Mouse (Mus musculus) midbrain, embryonic 15.5 days (tissue): ENCODE data around the gene Sprr1a. TPM values are rescaled to one million over a fixed set of nuclear protein-coding genes. Genes with fewer than 3 reads are reported as not detected.
"Not testable (repeated sequence)": the region's sequence is repeated elsewhere in the genome, so short reads cannot be mapped to it uniquely, and the experiment has no call there.

Experiments
- ATAC-seq: fragments of 200-750 bp; cut with Nextera tagmentation; replicated peaks from 2 replicates; pipeline ENCODE4 v1.8.0; 2017; ENCODE audit warnings: moderate TSS enrichment
- H3K27ac ChIP-seq: fragments of 300-500 bp; sonication (generic); 2 replicates; pipeline ENCODE4 v1.5.1; 2015; ENCODE audit warnings: mild to moderate bottlenecking, inconsistent platforms
- H3K27me3 ChIP-seq: fragments of 300-500 bp; sonication (generic); replicated peaks from 2 replicates; pipeline ENCODE4 v1.6.1; 2015; ENCODE audit warnings: inconsistent platforms
- H3K36me3 ChIP-seq: fragments of 300-500 bp; sonication (generic); replicated peaks from 2 replicates; pipeline ENCODE4 v1.6.1; 2015; ENCODE audit warnings: inconsistent platforms
- H3K4me1 ChIP-seq: fragments of 300-500 bp; sonication (generic); 2 replicates; pipeline ENCODE4 v1.6.1; 2015; ENCODE audit warnings: inconsistent platforms
- H3K4me2 ChIP-seq: fragments of 300-500 bp; sonication (generic); 2 replicates; pipeline ENCODE4 v1.6.1; 2015; ENCODE audit warnings: inconsistent platforms, mild to moderate bottlenecking, moderate library complexity
- H3K4me3 ChIP-seq: fragments of 300-500 bp; sonication (generic); 2 replicates; pipeline ENCODE4 v1.5.1; 2015; ENCODE audit warnings: mild to moderate bottlenecking, inconsistent platforms
- H3K9ac ChIP-seq: fragments of 300-500 bp; sonication (generic); 2 replicates; pipeline ENCODE4 v1.6.1; 2015; ENCODE audit warnings: mild to moderate bottlenecking, inconsistent platforms
- H3K9me3 ChIP-seq: fragments of 300-500 bp; sonication (generic); 2 replicates; pipeline ENCODE4 v1.6.1; 2016; ENCODE audit warnings: inconsistent platforms
- WGBS: fragments of 180-500 bp; shearing (Covaris S2); methylation state at CpG from one replicate; pipeline ENCODE4 v1.1.7; 2015; ENCODE audit warnings: mixed read lengths; 5-methylcytosine and 5-hydroxymethylcytosine counted together
- polyA plus RNA-seq: library from polyadenylated mRNA; unstranded; fragments of >200 nt; fragmentation: Nextera tagmentation; extraction: Ambion mirVana; gene quantifications from 2 replicates; pipeline ENCODE4 v1.2.1, GENCODE M21; 2015

Gene Sprr1a
- polyA plus RNA-seq, result 0.28 TPM in 1 of 2 replicates, not detected in the other

- no peak within 1 kb of the TSS for H3K4me2 ChIP-seq
- H3K27ac ChIP-seq, result no peak within 1 kb of the TSS
- no peak within 1 kb of the TSS for H3K9ac ChIP-seq
- H3K36me3 ChIP-seq, result no peaks in the 10 kb centered on the region
- ATAC-seq, result no peak
- no peaks in the 10 kb centered on the region for H3K9me3 ChIP-seq
- no peaks in the 10 kb centered on the region for H3K4me1 ChIP-seq
- H3K4me3 ChIP-seq, result no peak within 1 kb of the TSS
- no peaks in the 10 kb centered on the region for H3K27me3 ChIP-seq
Observed at GRCm38 (mm10) chr3:92485863-92486262, at the start of gene Sprr1a. Sprr1a (minus strand) TSS chr3:92485895.

- Histone ChIP-seq H3K9ac (no peak within 1 kb of the TSS), H3K36me3 (no peaks in the 10 kb centered on the region), H3K4me3 (no peak within 1 kb of the TSS), H3K4me1 (no peaks in the 10 kb centered on the region), H3K9me3 (no peaks in the 10 kb centered on the region), H3K4me2 (no peak within 1 kb of the TSS), H3K27ac (no peak within 1 kb of the TSS), H3K27me3 (no peaks in the 10 kb centered on the region)
- no peak for ATAC-seq
- 89% methylated on average over 3 of the region's 3 CpGs for WGBS
Observed at GRCm38 (mm10) chr3:92534411-92534810, 48.7 kb upstream of the Sprr1a start, which contains the start of gene 2310046K23Rik. 2310046K23Rik (minus strand) TSS chr3:92534511.

- no peak for ATAC-seq
- Histone ChIP-seq H3K27me3 (no peaks in the 10 kb centered on the region), H3K4me3 (no peak overlapping the region), H3K4me2 (no peak overlapping the region), H3K4me1 (no peaks in the 10 kb centered on the region), H3K9ac (no peak overlapping the region), H3K36me3 (no peaks in the 10 kb centered on the region), H3K27ac (no peak overlapping the region), H3K9me3 (no peaks in the 10 kb centered on the region)
Observed at GRCm38 (mm10) chr3:92512325-92512724, 26.6 kb upstream of the Sprr1a start.

GRCm38 (mm10) chr3:92510786-92511185, 25.1 kb upstream of the Sprr1a start:
- Histone ChIP-seq H3K27me3 (no peaks in the 10 kb centered on the region), H3K4me3 (no peak overlapping the region), H3K36me3 (no peaks in the 10 kb centered on the region), H3K4me2 (no peak overlapping the region), H3K27ac (no peak overlapping the region), H3K4me1 (no peaks in the 10 kb centered on the region), H3K9me3 (no peaks in the 10 kb centered on the region), H3K9ac (no peak overlapping the region)
- no peak for ATAC-seq

- Histone ChIP-seq H3K27me3 (no peaks in the 10 kb centered on the region), H3K9me3 (no peaks in the 10 kb centered on the region), H3K4me3 (no peak overlapping the region), H3K27ac (no peak overlapping the region), H3K9ac (no peak overlapping the region), H3K4me1 (no peaks in the 10 kb centered on the region), H3K36me3 (no peaks in the 10 kb centered on the region), H3K4me2 (no peak overlapping the region)
- 95% methylated on average over 1 of the region's 1 CpGs for WGBS
- ATAC-seq, result no peak
Observed at GRCm38 (mm10) chr3:92508185-92508584, 22.5 kb upstream of the Sprr1a start.

- no peak overlapping the region for H3K4me3 ChIP-seq
- H3K4me2 ChIP-seq, result no peak overlapping the region
- ATAC-seq, result no peak
- H3K9ac ChIP-seq, result no peak overlapping the region
- H3K36me3 ChIP-seq, result no peaks in the 10 kb centered on the region
- H3K27ac ChIP-seq, result no peak overlapping the region
- H3K27me3 ChIP-seq, result no peaks in the 10 kb centered on the region
- H3K4me1 ChIP-seq, result no peaks in the 10 kb centered on the region
- no peaks in the 10 kb centered on the region for H3K9me3 ChIP-seq
Observed at GRCm38 (mm10) chr3:92503528-92503927, 17.8 kb upstream of the Sprr1a start.

GRCm38 (mm10) chr3:92500393-92500792, 14.7 kb upstream of the Sprr1a start, which contains the start of gene Sprr4:
Sprr4 (minus strand) TSS chr3:92500493.
- Histone ChIP-seq H3K9ac (no peak within 1 kb of the TSS), H3K27me3 (no peaks in the 10 kb centered on the region), H3K4me1 (no peaks in the 10 kb centered on the region), H3K9me3 (no peaks in the 10 kb centered on the region), H3K4me3 (no peak within 1 kb of the TSS), H3K4me2 (no peak within 1 kb of the TSS), H3K27ac (no peak within 1 kb of the TSS), H3K36me3 (no peaks in the 10 kb centered on the region)
- 93% methylated on average over 1 of the region's 1 CpGs for WGBS
- no peak for ATAC-seq

- not testable (repeated sequence) for H3K4me2 ChIP-seq, H3K4me3 ChIP-seq, H3K9ac ChIP-seq, ATAC-seq, H3K27ac ChIP-seq, H3K36me3 ChIP-seq, H3K4me1 ChIP-seq, H3K9me3 ChIP-seq, H3K27me3 ChIP-seq
Observed at GRCm38 (mm10) chr3:92490262-92490661, 4.6 kb upstream of the Sprr1a start.

GRCm38 (mm10) chr3:92486307-92486706, 612 bp upstream of the Sprr1a start:
- WGBS, result 68% methylated on average over 1 of the region's 1 CpGs
- H3K27me3 ChIP-seq, result no peaks in the 10 kb centered on the region
- H3K9me3 ChIP-seq, result no peaks in the 10 kb centered on the region
- H3K4me2 ChIP-seq, result no peak overlapping the region
- no peak overlapping the region for H3K4me3 ChIP-seq
- no peaks in the 10 kb centered on the region for H3K36me3 ChIP-seq
- H3K9ac ChIP-seq, result no peak overlapping the region
- no peak overlapping the region for H3K27ac ChIP-seq
- ATAC-seq, result no peak
- no peaks in the 10 kb centered on the region for H3K4me1 ChIP-seq

GRCm38 (mm10) chr3:92481249-92481648, 4.4 kb downstream of the Sprr1a start:
- not testable (repeated sequence) for H3K9ac ChIP-seq, H3K9me3 ChIP-seq, H3K4me2 ChIP-seq, H3K4me1 ChIP-seq, H3K27me3 ChIP-seq, H3K4me3 ChIP-seq, H3K36me3 ChIP-seq, H3K27ac ChIP-seq, ATAC-seq

- Histone ChIP-seq H3K9me3 (no peaks in the 10 kb centered on the region), H3K27me3 (no peaks in the 10 kb centered on the region), H3K4me3 (no peak overlapping the region), H3K4me2 (no peak overlapping the region), H3K9ac (no peak overlapping the region), H3K27ac (no peak overlapping the region), H3K4me1 (no peaks in the 10 kb centered on the region), H3K36me3 (no peaks in the 10 kb centered on the region)
- WGBS, result 93% methylated on average over 2 of the region's 2 CpGs
- ATAC-seq, result no peak
Observed at GRCm38 (mm10) chr3:92470111-92470510, 15.6 kb downstream of the Sprr1a start.

- H3K9ac ChIP-seq, result no peak overlapping the region
- no peaks in the 10 kb centered on the region for H3K36me3 ChIP-seq
- H3K27me3 ChIP-seq, result no peaks in the 10 kb centered on the region
- no peaks in the 10 kb centered on the region for H3K9me3 ChIP-seq
- no peaks in the 10 kb centered on the region for H3K4me1 ChIP-seq
- H3K4me2 ChIP-seq, result no peak overlapping the region
- H3K4me3 ChIP-seq, result no peak overlapping the region
- H3K27ac ChIP-seq, result no peak overlapping the region
- no peak for ATAC-seq
Observed at GRCm38 (mm10) chr3:92467424-92467823, 18.3 kb downstream of the Sprr1a start.

- Histone ChIP-seq H3K36me3 (no peaks in the 10 kb centered on the region), H3K4me3 (no peak overlapping the region), H3K4me2 (no peak overlapping the region), H3K27me3 (no peaks in the 10 kb centered on the region), H3K9me3 (no peaks in the 10 kb centered on the region), H3K4me1 (no peaks in the 10 kb centered on the region), H3K9ac (no peak overlapping the region), H3K27ac (no peak overlapping the region)
- ATAC-seq, result no peak
- WGBS, result 89% methylated on average over 1 of the region's 1 CpGs
Observed at GRCm38 (mm10) chr3:92466576-92466975, 19.1 kb downstream of the Sprr1a start.

- Histone ChIP-seq H3K27ac (no peak within 1 kb of the TSS), H3K27me3 (no peaks in the 10 kb centered on the region), H3K36me3 (no peaks in the 10 kb centered on the region), H3K4me1 (no peaks in the 10 kb centered on the region), H3K4me3 (no peak within 1 kb of the TSS), H3K9ac (no peak within 1 kb of the TSS), H3K4me2 (no peak within 1 kb of the TSS), H3K9me3 (no peaks in the 10 kb centered on the region)
- ATAC-seq, result no peak
- 72% methylated on average over 2 of the region's 2 CpGs for WGBS
Observed at GRCm38 (mm10) chr3:92458620-92459019, 27.1 kb downstream of the Sprr1a start, which contains the start of gene Sprr3. Sprr3 (minus strand) TSS chr3:92458720.
